12 mouse cellular contexts compared by ENCODE assay signal in the genomic region with DNA sequence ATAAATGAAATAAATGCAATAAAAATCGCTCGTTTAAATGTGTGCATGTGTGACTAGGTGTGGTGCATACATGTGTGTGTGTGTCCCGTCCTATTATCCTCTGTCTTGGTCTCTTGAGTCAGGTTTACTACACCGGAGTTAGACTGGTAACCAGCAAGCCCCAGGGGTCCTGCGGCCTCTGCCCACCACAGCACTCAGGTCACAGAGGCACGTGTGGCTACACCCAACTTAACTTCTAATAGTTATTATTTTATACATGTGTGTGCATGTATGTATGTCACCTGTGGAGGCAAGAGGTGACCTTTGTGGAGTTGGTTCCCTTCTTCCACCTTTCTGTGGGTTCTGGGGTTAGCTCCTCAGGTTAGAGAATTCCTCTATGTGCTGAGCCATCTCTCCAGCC. TPM values are rescaled to one million over a fixed set of nuclear protein-coding genes. Genes with fewer than 3 reads are reported as not detected.
DNase-seq lines count a peak whose midpoint lies in the region; ATAC-seq and TF ChIP-seq lines count a peak whose summit lies in the region.
"Had no signal": no experiment of that assay in that cellular context is flagged by ENCODE, and none has a peak within 500 bp of the region (broad histone marks: within the 10 kb centered on the region; RNA-seq: fewer than 3 reads in every experiment).

No protein-coding gene starts in this region.

- TF ChIP-seq CTCF in kidney, adult 2 months (conservative IDR thresholded peaks at IDR 0.05; ENCODE audit: insufficient read depth, insufficient read length, low read depth, low read length), result no peak

- no peak for DNase-seq in forebrain, embryonic 10.5 days (ENCODE audit: extremely low spot score, low spot score)
- DNase-seq in forebrain, embryonic 11.5 days (ENCODE audit: low spot score), result no peak
- DNase-seq in kidney, adult 2 months, result no peak
- no peak for DNase-seq in kidney, postnatal 10 days
- no peak for DNase-seq in limb, embryonic 10.5 days (ENCODE audit: low spot score)
- no peak for DNase-seq in embryo, embryonic 10 days (ENCODE audit: low spot score)
- DNase-seq in yolk sac, embryonic 10.5 days (ENCODE audit: low spot score), result no peak
- DNase-seq: adrenal gland, adult 2 months; cerebellum, postnatal 25 days; lung, adult 2 months had no signal

- H3K9me3 ChIP-seq in forebrain, embryonic 10.5 days, result no peaks in the 10 kb centered on the region
- no peaks in the 10 kb centered on the region for H3K9me3 ChIP-seq in forebrain, embryonic 11.5 days (ENCODE audit: control insufficient read depth, low read length)
- H3K9me3 ChIP-seq in limb, embryonic 10.5 days (replicated peaks), result no peaks in the 10 kb centered on the region

- WGBS in forebrain, embryonic 10.5 days, result 89% methylated on average over 6 of the region's 6 CpGs
- WGBS in forebrain, embryonic 11.5 days, result 90% methylated on average over 6 of the region's 6 CpGs
- WGBS in kidney, adult 2 months, result 92% methylated on average over 6 of the region's 6 CpGs
- WGBS in limb, embryonic 10.5 days, result 78% methylated on average over 6 of the region's 6 CpGs

- TF ChIP-seq POLR2A in kidney, adult 2 months (IDR thresholded peaks at IDR 0.05; ENCODE audit: low read depth, low read length), result no peak

- no peak for ATAC-seq in forebrain, embryonic 11.5 days (replicated peaks; ENCODE audit: low FRiP score)

- H3K27me3 ChIP-seq in forebrain, embryonic 10.5 days (ENCODE audit: poor library complexity, severe bottlenecking), result no peaks in the 10 kb centered on the region
- no peaks in the 10 kb centered on the region for H3K27me3 ChIP-seq in forebrain, embryonic 11.5 days (ENCODE audit: control insufficient read depth, insufficient read depth, low read length)
- H3K27me3 ChIP-seq in kidney, adult 2 months (replicated peaks; ENCODE audit: control insufficient read depth, insufficient read depth, low read length), result no peaks in the 10 kb centered on the region
- no peaks in the 10 kb centered on the region for H3K27me3 ChIP-seq in limb, embryonic 10.5 days (ENCODE audit: low read depth, poor library complexity, severe bottlenecking)

- no peak overlapping the region for H3K4me2 ChIP-seq in forebrain, embryonic 11.5 days (ENCODE audit: low read depth, low read length, severe bottlenecking)

- H3K9ac ChIP-seq in forebrain, embryonic 11.5 days (ENCODE audit: low read length), result no peak overlapping the region

- H3K4me3 ChIP-seq in forebrain, embryonic 10.5 days, result no peak overlapping the region
- no peak overlapping the region for H3K4me3 ChIP-seq in forebrain, embryonic 11.5 days (ENCODE audit: low read depth, low read length)
- H3K4me3 ChIP-seq in kidney, adult 2 months (ENCODE audit: insufficient read depth, low read depth, low read length), result no peak overlapping the region
- no peak overlapping the region for H3K4me3 ChIP-seq in brown adipose tissue, adult 24 weeks (ENCODE audit: insufficient read depth, low read depth, low read length)
- H3K4me3 ChIP-seq in limb, embryonic 10.5 days, result no peak overlapping the region
- H3K4me3 ChIP-seq: erythroblast, embryonic 14.5 days had no signal

- H3K27ac ChIP-seq in forebrain, embryonic 10.5 days, result 0 out of 2 replicates have a peak overlapping the region, but pooled peaks have one; percentile 1
- no peak overlapping the region for H3K27ac ChIP-seq in forebrain, embryonic 11.5 days (ENCODE audit: low read depth, low read length)
- H3K27ac ChIP-seq in kidney, adult 2 months (ENCODE audit: insufficient read depth, low read depth, low read length), result peak overlapping the region; percentile 89; the same call in 1 of the 2 replicates
- H3K27ac ChIP-seq in brown adipose tissue, adult 24 weeks (replicated peaks; ENCODE audit: low read depth, low read length), result peak overlapping the region; percentile 62
- H3K27ac ChIP-seq in limb, embryonic 10.5 days, result peak overlapping the region; percentile 92

- peaks cover 51% of the 10 kb centered on the region for H3K4me1 ChIP-seq in forebrain, embryonic 10.5 days
- H3K4me1 ChIP-seq in forebrain, embryonic 11.5 days (replicated peaks; ENCODE audit: control insufficient read depth, insufficient read depth, low read length), result peaks cover 12% of the 10 kb centered on the region
- H3K4me1 ChIP-seq in kidney, adult 2 months (ENCODE audit: control insufficient read depth, insufficient read depth, low read length), result peaks cover 5% of the 10 kb centered on the region; the same call in 1 of the 2 replicates
- H3K4me1 ChIP-seq in brown adipose tissue, adult 24 weeks (ENCODE audit: control insufficient read depth, insufficient read depth, insufficient read length, low read length), result peaks cover 17% of the 10 kb centered on the region
- H3K4me1 ChIP-seq in limb, embryonic 10.5 days, result peaks cover 69% of the 10 kb centered on the region

- H3K36me3 ChIP-seq in forebrain, embryonic 10.5 days (replicated peaks), result no peaks in the 10 kb centered on the region; the same call in 1 of the 2 replicates
- H3K36me3 ChIP-seq in forebrain, embryonic 11.5 days (ENCODE audit: control insufficient read depth, insufficient read depth, low read length), result no peaks in the 10 kb centered on the region
- H3K36me3 ChIP-seq in kidney, adult 2 months (ENCODE audit: control insufficient read depth, insufficient read depth, low read length), result no peaks in the 10 kb centered on the region
- 0 out of 2 replicates have a peak, but pooled peaks cover 2% of the 10 kb centered on the region for H3K36me3 ChIP-seq in limb, embryonic 10.5 days

RNA-seq across cellular contexts. Expression of a gene that starts 37.6 kb away (rescaled TPM):
- 28.6 and 28.7 TPM in 2 replicates for polyA plus RNA-seq in forebrain, embryonic 10.5 days (2016; fragmentation: Nextera tagmentation; extraction: Ambion mirVana)
- polyA plus RNA-seq in forebrain, embryonic 11.5 days (2014; fragmentation: Nextera tagmentation; extraction: Ambion mirVana), result 34.1 and 35.1 TPM in 2 replicates
- polyA plus RNA-seq in kidney, adult 2 months (2012; rRNA removed), result 101 and 118 TPM in 2 replicates
- 115 and 176 TPM in 2 replicates for polyA plus RNA-seq in brown adipose tissue, adult 24 weeks (2012; ENCODE audit: insufficient read depth, insufficient read length, missing spikeins)
- polyA plus RNA-seq in limb, embryonic 10.5 days (2016; fragmentation: Nextera tagmentation; extraction: Ambion mirVana), result 22.2 and 24.5 TPM in 2 replicates

RNA-seq across cellular contexts. Expression of a gene that starts 56.1 kb away (rescaled TPM):
- 8.1 and 8.3 TPM in 2 replicates for polyA plus RNA-seq in forebrain, embryonic 10.5 days (2016; fragmentation: Nextera tagmentation; extraction: Ambion mirVana)
- 5.3 and 6.3 TPM in 2 replicates for polyA plus RNA-seq in forebrain, embryonic 11.5 days (2014; fragmentation: Nextera tagmentation; extraction: Ambion mirVana)
- polyA plus RNA-seq in kidney, adult 2 months (2012; rRNA removed), result 237 and 272 TPM in 2 replicates
- polyA plus RNA-seq in brown adipose tissue, adult 24 weeks (2012; ENCODE audit: insufficient read depth, insufficient read length, missing spikeins), result 119 and 173 TPM in 2 replicates
- 9.9 and 10.1 TPM in 2 replicates for polyA plus RNA-seq in limb, embryonic 10.5 days (2016; fragmentation: Nextera tagmentation; extraction: Ambion mirVana)

RNA-seq across cellular contexts. Expression of a gene that starts 56.1 kb away (rescaled TPM):
- polyA plus RNA-seq in forebrain, embryonic 10.5 days (2016; fragmentation: Nextera tagmentation; extraction: Ambion mirVana), result 12.5 and 13.7 TPM in 2 replicates
- 15.8 and 16.5 TPM in 2 replicates for polyA plus RNA-seq in forebrain, embryonic 11.5 days (2014; fragmentation: Nextera tagmentation; extraction: Ambion mirVana)
- polyA plus RNA-seq in kidney, adult 2 months (2012; rRNA removed), result 43.0 and 43.4 TPM in 2 replicates
- 21.2 and 31.5 TPM in 2 replicates for polyA plus RNA-seq in brown adipose tissue, adult 24 weeks (2012; ENCODE audit: insufficient read depth, insufficient read length, missing spikeins)
- 14.0 and 14.6 TPM in 2 replicates for polyA plus RNA-seq in limb, embryonic 10.5 days (2016; fragmentation: Nextera tagmentation; extraction: Ambion mirVana)

Comparison
In these comparisons a context has a peak if more than half of its experiments do, and no peak if none do; other contexts are left out.
1. RNA of a gene that starts 56.1 kb away (polyA plus RNA-seq): 237 to 272 TPM in kidney, adult 2 months and 119 to 173 TPM in brown adipose tissue, adult 24 weeks; 9.9 to 10.1 TPM in limb, embryonic 10.5 days, 8.1 to 8.3 TPM in forebrain, embryonic 10.5 days and 5.3 to 6.3 TPM in forebrain, embryonic 11.5 days; every median in the first group is over 10 times any median in the second.